Mouse (Mus musculus): Measurements from ENCODE around the gene Nfrkb. TPM values are rescaled to one million over a fixed set of nuclear protein-coding genes. Genes with fewer than 3 reads are reported as not detected.

Gene Nfrkb
- total RNA-seq, 2 experiments from 2014 or later = 8.3 to 14.1 TPM

DNA sequence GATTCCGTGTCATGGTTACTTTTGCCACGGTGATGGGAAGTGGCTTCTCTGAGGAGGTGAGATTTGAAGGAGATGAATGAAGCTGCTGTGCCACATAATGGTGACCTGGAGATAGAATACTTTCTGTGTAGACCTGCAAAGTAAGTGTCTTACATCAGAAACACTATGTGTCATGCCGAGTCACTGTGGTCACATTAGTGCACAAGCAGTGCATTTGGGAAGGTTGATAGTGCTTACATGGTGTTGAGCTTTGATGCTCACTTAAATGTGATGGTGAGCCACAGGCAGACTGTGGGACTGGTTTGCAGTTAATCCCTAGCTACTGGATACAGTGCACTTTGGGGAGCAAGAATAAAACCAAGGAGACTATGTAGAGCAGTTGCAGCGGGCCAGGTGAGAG is 26.2 kb downstream of the Nfrkb start:
- ATAC-seq (replicated peaks; ENCODE audit: low FRiP score, poor library complexity, severe bottlenecking) = no peak

DNA sequence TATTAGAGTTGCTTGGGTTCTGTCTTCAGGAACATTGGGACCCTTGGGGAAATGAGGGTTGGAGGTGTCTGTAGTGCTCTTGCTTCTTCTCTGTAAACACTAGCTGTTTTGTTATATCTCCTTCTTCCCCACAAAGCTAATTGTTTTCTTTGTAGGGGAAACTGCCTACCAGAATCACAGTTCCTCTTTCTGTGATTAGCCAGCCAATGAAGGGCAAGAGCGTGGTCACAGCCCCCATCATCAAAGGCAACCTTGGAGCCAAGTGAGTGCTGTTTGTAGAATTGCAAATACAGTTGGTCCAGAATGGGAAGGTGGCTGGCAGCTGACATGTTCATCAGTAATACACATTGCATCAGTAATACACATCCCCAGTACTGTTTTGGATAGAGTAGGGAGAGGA is 32.8 kb downstream of the Nfrkb start:
- ATAC-seq (replicated peaks; ENCODE audit: low FRiP score, poor library complexity, severe bottlenecking) = no peak

DNA sequence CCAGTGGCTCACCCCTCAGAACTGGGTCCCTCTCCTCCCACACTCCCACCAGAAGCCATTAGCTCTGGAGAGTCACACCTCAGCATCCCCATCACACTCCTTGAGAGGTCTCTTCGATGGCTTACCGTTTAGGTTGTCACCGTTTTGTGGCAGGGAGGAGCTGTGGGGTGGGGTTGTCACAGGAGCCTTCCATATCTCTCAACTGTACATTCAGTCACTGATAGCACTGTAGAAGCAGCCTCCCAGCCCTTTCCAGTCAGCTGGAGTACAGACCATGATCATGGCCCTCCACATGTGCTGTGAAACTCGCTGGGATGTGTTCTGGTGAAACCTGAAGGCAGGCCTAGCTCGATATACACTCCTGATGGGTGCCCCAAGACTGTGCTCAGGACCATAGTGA is 36.2 kb downstream of the Nfrkb start:
- peak; percentile 90 for ATAC-seq (replicated peaks; ENCODE audit: low FRiP score, poor library complexity, severe bottlenecking)

- ATAC-seq (replicated peaks; ENCODE audit: low FRiP score, poor library complexity, severe bottlenecking) = no peak
These were observed 43.0 kb downstream of the Nfrkb start for GRCm38 (mm10) chr9:31428971-31429370.

DNA sequence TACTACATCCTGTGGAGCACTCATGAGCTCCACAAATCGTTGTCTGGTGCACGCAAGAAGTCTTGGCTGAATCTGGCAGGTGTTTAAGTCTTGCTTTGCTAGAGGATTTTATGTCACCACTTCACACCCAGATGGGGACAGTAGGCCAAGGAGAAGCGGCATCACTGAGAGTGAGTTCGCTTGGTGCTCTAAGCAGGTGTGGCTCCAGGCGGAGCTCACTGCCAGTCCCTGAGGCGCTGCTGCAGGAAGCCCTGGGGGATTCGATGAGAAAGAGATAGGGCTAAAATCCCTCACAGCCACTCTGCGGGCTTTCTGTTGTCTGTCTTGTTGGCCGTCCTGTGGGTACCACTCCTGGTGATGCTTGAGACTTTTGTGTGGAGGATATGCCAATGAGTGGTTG is 44.0 kb downstream of the Nfrkb start:
- no peak for ATAC-seq (replicated peaks; ENCODE audit: low FRiP score, poor library complexity, severe bottlenecking)

- no peak for ATAC-seq (replicated peaks; ENCODE audit: low FRiP score, poor library complexity, severe bottlenecking)
These were observed 45.8 kb downstream of the Nfrkb start for GRCm38 (mm10) chr9:31431751-31432150.

DNA sequence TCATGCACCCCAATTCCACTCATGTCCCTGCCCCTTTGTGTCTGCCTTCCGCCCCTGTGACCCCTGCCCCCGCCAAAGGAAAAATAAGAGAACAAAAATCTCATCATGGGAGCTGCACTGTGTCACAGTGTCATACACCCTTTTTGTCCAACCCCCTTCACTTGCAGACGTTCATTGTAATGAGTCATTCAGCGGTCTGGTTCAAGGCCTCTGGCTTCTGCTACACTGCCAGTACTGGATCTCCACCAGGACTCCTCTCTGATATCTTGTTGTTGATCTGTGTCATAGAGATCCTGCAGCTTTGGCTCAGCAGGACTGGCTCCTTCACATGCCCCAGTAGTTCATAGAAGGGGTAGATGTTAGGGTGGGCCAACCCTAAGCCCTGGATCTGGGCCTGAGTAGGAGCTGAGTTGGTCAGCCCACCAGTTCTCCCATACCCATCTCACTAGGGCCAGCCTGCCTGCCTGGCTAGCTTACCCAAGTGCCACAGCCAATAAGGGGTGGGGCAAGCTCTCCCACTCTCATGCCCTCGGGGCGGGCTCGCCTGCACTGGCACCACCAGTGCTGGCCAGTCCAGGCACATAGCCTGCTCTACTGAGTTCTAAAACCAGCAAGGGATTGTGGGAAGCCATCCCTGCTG is 46.5 kb downstream of the Nfrkb start:
- ATAC-seq (replicated peaks; ENCODE audit: low FRiP score, poor library complexity, severe bottlenecking) = no peak

GRCm38 (mm10) chr9:31433431-31433830 is 47.4 kb downstream of the Nfrkb start:
- no peak for ATAC-seq (replicated peaks; ENCODE audit: low FRiP score, poor library complexity, severe bottlenecking)

GRCm38 (mm10) chr9:31435415-31435814 is 49.4 kb downstream of the Nfrkb start:
- no peak for ATAC-seq (replicated peaks; ENCODE audit: low FRiP score, poor library complexity, severe bottlenecking)

GRCm38 (mm10) chr9:31437861-31438260 is 51.9 kb downstream of the Nfrkb start:
- ATAC-seq (replicated peaks; ENCODE audit: low FRiP score, poor library complexity, severe bottlenecking) = no peak

GRCm38 (mm10) chr9:31438834-31439233 is 52.8 kb downstream of the Nfrkb start:
- no peak for ATAC-seq (replicated peaks; ENCODE audit: low FRiP score, poor library complexity, severe bottlenecking)

DNA sequence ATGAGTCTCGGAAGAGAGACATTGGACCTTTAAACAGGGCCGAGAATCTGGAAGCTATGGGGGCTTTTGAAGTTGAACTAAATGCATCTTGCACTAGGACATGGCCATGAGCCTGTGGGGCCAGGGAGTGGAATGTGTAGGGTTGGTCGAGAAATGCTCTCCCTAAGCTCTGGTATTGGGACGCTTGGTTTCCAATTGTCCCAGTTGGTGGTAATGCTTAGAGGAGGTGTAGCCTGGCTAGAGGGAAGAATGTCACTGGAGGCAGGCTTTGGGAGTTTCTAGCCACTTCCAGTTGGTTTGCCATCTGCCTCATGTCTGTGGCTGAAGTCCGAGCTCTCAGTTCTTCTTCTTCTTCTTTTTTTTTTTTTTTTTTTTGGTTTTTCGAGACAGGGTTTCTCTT is 53.3 kb downstream of the Nfrkb start:
- ATAC-seq (replicated peaks; ENCODE audit: low FRiP score, poor library complexity, severe bottlenecking) = no peak

- ATAC-seq (replicated peaks; ENCODE audit: low FRiP score, poor library complexity, severe bottlenecking) = no peak
These were observed 54.4 kb downstream of the Nfrkb start for GRCm38 (mm10) chr9:31440366-31440765.

DNA sequence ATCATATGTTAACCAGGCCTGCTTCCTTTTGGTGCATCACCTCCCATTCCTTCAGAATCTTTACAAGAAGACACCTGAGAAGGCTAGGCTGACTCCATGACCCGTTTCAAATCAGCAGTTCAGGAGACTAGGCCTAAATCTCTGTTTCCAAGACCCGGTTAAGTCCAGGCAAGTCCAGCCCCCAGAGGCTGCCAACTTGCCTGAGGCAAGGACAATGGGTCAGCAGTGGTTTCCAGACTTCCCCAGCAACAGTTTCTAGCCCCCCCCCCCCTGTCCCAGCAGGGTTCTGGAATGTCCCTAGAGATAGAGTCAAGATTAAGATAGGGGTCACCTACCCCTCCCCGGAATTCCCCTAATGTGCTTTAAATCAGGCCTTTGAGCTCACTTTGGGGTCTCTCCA is 55.5 kb downstream of the Nfrkb start:
- no peak for ATAC-seq (replicated peaks; ENCODE audit: low FRiP score, poor library complexity, severe bottlenecking)

DNA sequence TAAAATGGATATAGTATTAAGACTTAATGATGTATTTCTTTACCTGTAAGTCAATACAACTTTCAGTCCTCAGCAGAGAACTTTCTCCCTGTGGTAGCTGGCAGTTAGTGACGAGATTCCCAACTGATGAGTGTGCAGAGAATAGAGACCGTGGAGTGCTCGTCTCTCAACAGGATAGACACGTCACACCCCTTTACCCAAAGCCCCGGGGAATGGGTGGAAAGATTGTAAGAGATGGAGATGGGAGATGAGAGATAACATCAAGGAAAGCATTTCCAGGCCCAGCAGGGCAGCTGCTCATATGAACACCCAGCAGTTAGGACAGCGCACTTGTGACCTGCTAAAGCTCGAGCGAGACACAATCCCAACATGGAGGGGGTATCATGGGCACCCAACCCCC is 58.2 kb downstream of the Nfrkb start:
- ATAC-seq (replicated peaks; ENCODE audit: low FRiP score, poor library complexity, severe bottlenecking) = no peak

GRCm38 (mm10) chr9:31449145-31449772 is 63.3 kb downstream of the Nfrkb start:
- no peak for ATAC-seq (replicated peaks; ENCODE audit: low FRiP score, poor library complexity, severe bottlenecking)

DNA sequence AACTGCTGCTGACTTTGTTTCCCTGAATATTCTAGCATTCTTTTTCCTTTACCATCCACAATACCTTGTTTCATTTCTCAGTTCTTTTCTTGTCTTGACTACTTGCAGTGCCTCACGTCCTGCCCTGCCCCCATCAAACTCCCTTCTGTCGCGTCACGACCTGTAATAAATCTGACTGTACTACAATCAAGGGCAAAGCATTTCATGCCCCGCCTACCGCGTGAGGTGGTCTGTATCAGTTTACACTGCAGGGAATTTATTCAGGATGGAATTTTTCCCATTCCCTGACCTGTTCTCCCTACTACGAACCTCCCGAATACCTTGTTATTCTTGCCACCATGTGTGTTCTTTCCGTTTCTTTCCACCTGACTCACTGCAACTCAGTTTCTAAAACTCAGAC is 66.2 kb downstream of the Nfrkb start:
- no peak for ATAC-seq (replicated peaks; ENCODE audit: low FRiP score, poor library complexity, severe bottlenecking)

DNA sequence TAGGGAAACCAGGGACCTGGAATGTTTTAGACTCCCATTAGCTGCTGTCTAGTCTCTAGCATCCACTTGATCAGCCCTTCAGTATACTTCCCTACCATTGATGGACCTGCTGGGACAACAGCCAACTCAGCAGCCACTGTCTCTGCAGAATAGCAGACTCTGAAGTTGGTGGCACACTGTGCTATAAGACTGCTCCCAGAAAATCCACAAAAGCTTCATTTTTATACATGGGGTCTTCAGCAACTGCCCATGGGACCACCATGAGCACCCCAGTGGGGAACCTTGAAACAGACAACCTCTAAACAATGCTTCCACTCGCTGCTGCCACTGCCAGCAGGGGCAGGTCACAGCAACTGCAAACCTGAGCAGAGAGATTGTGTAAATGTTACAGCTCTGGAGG is 68.4 kb downstream of the Nfrkb start:
- ATAC-seq (replicated peaks; ENCODE audit: low FRiP score, poor library complexity, severe bottlenecking) = no peak

GRCm38 (mm10) chr9:31463190-31463589 is 77.2 kb downstream of the Nfrkb start:
- no peak for ATAC-seq (replicated peaks; ENCODE audit: low FRiP score, poor library complexity, severe bottlenecking)

DNA sequence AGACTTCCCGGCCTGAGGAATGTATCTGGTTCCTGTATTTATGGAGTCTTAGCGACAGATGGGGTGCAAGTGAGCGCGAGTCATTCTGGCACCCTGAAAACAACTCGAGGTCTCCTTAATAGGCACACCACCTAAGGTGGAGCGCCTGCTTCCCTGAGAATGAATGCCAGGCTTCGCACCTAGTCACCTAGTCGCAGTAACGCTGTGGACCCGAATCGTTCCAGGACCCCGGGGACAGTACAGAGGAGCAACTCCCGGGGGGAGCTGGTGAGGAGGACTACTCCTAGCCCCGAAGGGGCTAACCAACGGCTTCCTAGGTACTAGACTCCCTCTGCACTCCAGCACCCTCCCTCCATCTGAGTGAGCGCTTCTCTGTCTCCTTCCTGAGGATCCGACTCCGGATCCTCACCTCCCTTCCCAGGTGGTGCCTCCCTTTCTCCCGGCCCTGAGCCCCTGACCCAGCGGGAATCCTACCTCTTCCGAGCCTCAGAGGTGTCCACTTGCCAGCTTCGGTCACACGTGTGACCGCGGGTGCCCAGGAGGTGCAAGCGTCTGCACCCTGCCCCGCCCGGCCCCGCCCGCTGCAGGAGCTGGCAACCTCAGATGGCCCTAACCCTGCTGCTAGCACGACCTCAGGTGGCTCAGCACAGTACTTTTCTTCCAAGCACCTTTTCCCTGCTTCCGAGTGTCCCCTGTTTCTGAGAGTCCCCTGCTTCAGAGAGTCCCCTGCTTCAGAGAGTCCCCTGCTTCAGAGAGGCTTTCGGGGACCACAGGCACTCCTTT is 77.9 kb downstream of the Nfrkb start, which contains the start of gene Tmem45b:
Tmem45b (minus strand) TSS at position 771 of the 783 bp plus-strand sequence.
- ATAC-seq (replicated peaks; ENCODE audit: low FRiP score, poor library complexity, severe bottlenecking) = no peak

Measured in erythroblast, adult 5-6 weeks (primary cell).